Mouse (Mus musculus): ENCODE data around the gene Olfr213.

DNA sequence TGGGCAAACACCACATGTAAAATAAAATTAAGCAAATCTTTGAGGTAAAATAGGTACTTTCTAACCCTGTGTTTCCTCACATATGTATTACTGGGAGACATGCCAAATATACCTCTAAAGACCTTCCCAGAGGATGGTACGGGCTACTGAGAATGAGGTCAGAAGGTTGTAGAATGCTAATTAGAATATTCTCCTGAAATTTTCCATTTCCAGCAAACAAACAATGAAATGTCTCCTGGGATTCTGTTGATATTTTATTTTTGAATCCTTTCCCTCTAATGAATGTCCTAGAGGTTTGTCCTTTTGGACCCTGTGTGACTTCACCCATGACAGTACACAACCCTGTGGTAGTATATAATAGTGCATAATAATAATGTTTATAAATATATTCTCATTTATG lies 15.7 kb downstream of the Olfr213 start, which contains the start of gene Olfr214:
- TF ChIP-seq CTCF (IDR thresholded peaks at IDR 0.05; ENCODE audit: low read depth) (no peak), EP300 (optimal IDR thresholded peaks at IDR 0.05) (no peak)
